Mouse (Mus musculus) lung, embryonic 15.5 days (tissue): ENCODE results near the gene Cadm2. TPM values are rescaled to one million over a fixed set of nuclear protein-coding genes. Genes with fewer than 3 reads are reported as not detected.

ENCODE experiments used
- ATAC-seq: fragments of 200-750 bp; cut with Nextera tagmentation; 2 replicates; pipeline ENCODE4 v1.8.0; 2017; ENCODE audit warnings: moderate number of reproducible peaks, borderline replicate concordance; ENCODE audit not compliant: low FRiP score, low TSS enrichment; ENCODE audit errors: extremely low read depth
- H3K27ac ChIP-seq: fragments of 300-500 bp; sonication (generic); 2 replicates; pipeline ENCODE4 v1.5.1; 2015; ENCODE audit warnings: moderate library complexity, mild to moderate bottlenecking, inconsistent platforms
- H3K27me3 ChIP-seq: fragments of 300-500 bp; sonication (generic); 2 replicates; pipeline ENCODE4 v1.6.1; 2015; ENCODE audit warnings: inconsistent platforms
- H3K36me3 ChIP-seq: fragments of 300-500 bp; sonication (generic); 2 replicates; pipeline ENCODE4 v1.6.1; 2015; ENCODE audit warnings: inconsistent platforms
- H3K4me1 ChIP-seq: fragments of 300-500 bp; sonication (generic); 2 replicates; pipeline ENCODE4 v1.6.1; 2015; ENCODE audit warnings: inconsistent platforms
- H3K4me2 ChIP-seq: fragments of 300-500 bp; sonication (generic); 2 replicates; pipeline ENCODE4 v1.6.1; 2015; ENCODE audit warnings: inconsistent platforms, mild to moderate bottlenecking, moderate library complexity
- H3K4me3 ChIP-seq: fragments of 300-500 bp; sonication (generic); 2 replicates; pipeline ENCODE4 v1.5.1; 2015; ENCODE audit warnings: mild to moderate bottlenecking, inconsistent platforms
- H3K9ac ChIP-seq: fragments of 300-500 bp; sonication (generic); 2 replicates; pipeline ENCODE4 v1.6.1; 2015; ENCODE audit warnings: inconsistent platforms
- H3K9me3 ChIP-seq: fragments of 300-500 bp; sonication (generic); 2 replicates; pipeline ENCODE4 v1.6.1; 2016; ENCODE audit warnings: inconsistent platforms
- WGBS: fragments of 180-500 bp; shearing (Covaris S2); methylation state at CpG from one replicate; pipeline ENCODE4 v1.1.7; 2015; 5-methylcytosine and 5-hydroxymethylcytosine counted together
- polyA plus RNA-seq: library from polyadenylated mRNA; unstranded; fragments of >200 nt; fragmentation: Nextera tagmentation; extraction: Ambion mirVana; gene quantifications from 2 replicates; pipeline ENCODE4 v1.2.1, GENCODE M21; 2015

Gene Cadm2
- polyA plus RNA-seq, 1 experiment from 2014 or later, result 0.74 TPM

- no peaks in the 10 kb centered on the region for H3K27me3 ChIP-seq
- ATAC-seq, result no peak
- no peaks in the 10 kb centered on the region for H3K4me1 ChIP-seq
- no peak overlapping the region for H3K9ac ChIP-seq
- H3K27ac ChIP-seq, result no peak overlapping the region
- no peaks in the 10 kb centered on the region for H3K36me3 ChIP-seq
- WGBS, result 80% methylated on average over 3 of the region's 3 CpGs
- no peaks in the 10 kb centered on the region for H3K9me3 ChIP-seq
- no peak overlapping the region for H3K4me2 ChIP-seq
- no peak overlapping the region for H3K4me3 ChIP-seq
Measured at GRCm38 (mm10) chr16:67467041-67467440, 153.7 kb downstream of the Cadm2 start.

GRCm38 (mm10) chr16:67436301-67436700 is 184.4 kb downstream of the Cadm2 start:
- WGBS, result 74% methylated on average over 4 of the region's 4 CpGs
- Histone ChIP-seq H3K4me1 (no peaks in the 10 kb centered on the region), H3K9ac (no peak overlapping the region), H3K27me3 (no peaks in the 10 kb centered on the region), H3K36me3 (no peaks in the 10 kb centered on the region), H3K9me3 (no peaks in the 10 kb centered on the region), H3K4me2 (no peak overlapping the region), H3K27ac (no peak overlapping the region), H3K4me3 (no peak overlapping the region)
- no peak for ATAC-seq

- H3K9me3 ChIP-seq, result no peaks in the 10 kb centered on the region
- no peak for ATAC-seq
- no peaks in the 10 kb centered on the region for H3K4me1 ChIP-seq
- no peak overlapping the region for H3K4me3 ChIP-seq
- no peak overlapping the region for H3K4me2 ChIP-seq
- no peaks in the 10 kb centered on the region for H3K36me3 ChIP-seq
- H3K27me3 ChIP-seq, result no peaks in the 10 kb centered on the region
- no peak overlapping the region for H3K9ac ChIP-seq
- WGBS, result 60% methylated on average over 1 of the region's 1 CpGs
- no peak overlapping the region for H3K27ac ChIP-seq
Measured at GRCm38 (mm10) chr16:67425371-67425770, 195.3 kb downstream of the Cadm2 start.

GRCm38 (mm10) chr16:67410926-67411325 is 209.8 kb downstream of the Cadm2 start:
- WGBS, result 61% methylated on average over 3 of the region's 3 CpGs
- Histone ChIP-seq H3K4me1 (no peaks in the 10 kb centered on the region), H3K27ac (no peak overlapping the region), H3K9ac (no peak overlapping the region), H3K36me3 (no peaks in the 10 kb centered on the region), H3K9me3 (no peaks in the 10 kb centered on the region), H3K27me3 (no peaks in the 10 kb centered on the region), H3K4me3 (no peak overlapping the region), H3K4me2 (no peak overlapping the region)
- no peak for ATAC-seq

- Histone ChIP-seq H3K4me1 (no peaks in the 10 kb centered on the region), H3K9ac (no peak overlapping the region), H3K4me2 (no peak overlapping the region), H3K36me3 (no peaks in the 10 kb centered on the region), H3K4me3 (no peak overlapping the region), H3K9me3 (no peaks in the 10 kb centered on the region), H3K27ac (no peak overlapping the region), H3K27me3 (no peaks in the 10 kb centered on the region)
- no peak for ATAC-seq
- 45% methylated on average over 2 of the region's 2 CpGs for whole genome bisulfite sequencing
Measured at GRCm38 (mm10) chr16:67410482-67410881, 210.2 kb downstream of the Cadm2 start.

GRCm38 (mm10) chr16:67367745-67368144 is 253.0 kb downstream of the Cadm2 start:
- no peak overlapping the region for H3K27ac ChIP-seq
- no peak for ATAC-seq
- no peaks in the 10 kb centered on the region for H3K9me3 ChIP-seq
- no peaks in the 10 kb centered on the region for H3K36me3 ChIP-seq
- no peaks in the 10 kb centered on the region for H3K4me1 ChIP-seq
- H3K27me3 ChIP-seq, result no peaks in the 10 kb centered on the region
- WGBS, result 75% methylated on average over 2 of the region's 2 CpGs
- H3K4me3 ChIP-seq, result no peak overlapping the region
- H3K9ac ChIP-seq, result no peak overlapping the region
- H3K4me2 ChIP-seq, result no peak overlapping the region

- no peak overlapping the region for H3K4me3 ChIP-seq
- no peaks in the 10 kb centered on the region for H3K9me3 ChIP-seq
- no peak for ATAC-seq
- no peaks in the 10 kb centered on the region for H3K36me3 ChIP-seq
- H3K4me1 ChIP-seq, result no peaks in the 10 kb centered on the region
- no peak overlapping the region for H3K9ac ChIP-seq
- no peak overlapping the region for H3K4me2 ChIP-seq
- no peak overlapping the region for H3K27ac ChIP-seq
- no peaks in the 10 kb centered on the region for H3K27me3 ChIP-seq
- WGBS, result 75% methylated on average over 5 of the region's 5 CpGs
Measured at GRCm38 (mm10) chr16:67348011-67348410, 272.7 kb downstream of the Cadm2 start.

- Histone ChIP-seq H3K27ac (no peak overlapping the region), H3K4me1 (no peaks in the 10 kb centered on the region), H3K4me2 (no peak overlapping the region), H3K4me3 (no peak overlapping the region), H3K36me3 (no peaks in the 10 kb centered on the region), H3K9ac (no peak overlapping the region), H3K9me3 (no peaks in the 10 kb centered on the region), H3K27me3 (no peaks in the 10 kb centered on the region)
- no peak for ATAC-seq
Measured at GRCm38 (mm10) chr16:67347561-67347960, 273.1 kb downstream of the Cadm2 start.

GRCm38 (mm10) chr16:67346621-67347290 is 274.0 kb downstream of the Cadm2 start:
- no peak overlapping the region for H3K4me3 ChIP-seq
- no peaks in the 10 kb centered on the region for H3K4me1 ChIP-seq
- H3K9ac ChIP-seq, result no peak overlapping the region
- H3K27me3 ChIP-seq, result no peaks in the 10 kb centered on the region
- H3K36me3 ChIP-seq, result no peaks in the 10 kb centered on the region
- no peak overlapping the region for H3K27ac ChIP-seq
- 42% methylated on average over 10 of the region's 10 CpGs for WGBS
- no peak for ATAC-seq
- no peaks in the 10 kb centered on the region for H3K9me3 ChIP-seq
- H3K4me2 ChIP-seq, result no peak overlapping the region

GRCm38 (mm10) chr16:67344194-67344593 is 276.5 kb downstream of the Cadm2 start:
- 21% methylated on average over 5 of the region's 5 CpGs for WGBS
- Histone ChIP-seq H3K27me3 (no peaks in the 10 kb centered on the region), H3K27ac (no peak overlapping the region), H3K36me3 (no peaks in the 10 kb centered on the region), H3K9me3 (no peaks in the 10 kb centered on the region), H3K9ac (no peak overlapping the region), H3K4me1 (no peaks in the 10 kb centered on the region), H3K4me2 (no peak overlapping the region), H3K4me3 (no peak overlapping the region)
- ATAC-seq, result no peak

GRCm38 (mm10) chr16:67311033-67311432 is 309.7 kb downstream of the Cadm2 start:
- H3K27me3 ChIP-seq, result no peaks in the 10 kb centered on the region
- no peak overlapping the region for H3K9ac ChIP-seq
- 80% methylated on average over 2 of the region's 2 CpGs for WGBS
- H3K4me3 ChIP-seq, result no peak overlapping the region
- no peaks in the 10 kb centered on the region for H3K36me3 ChIP-seq
- H3K27ac ChIP-seq, result no peak overlapping the region
- H3K4me1 ChIP-seq, result no peaks in the 10 kb centered on the region
- H3K9me3 ChIP-seq, result no peaks in the 10 kb centered on the region
- ATAC-seq, result no peak
- H3K4me2 ChIP-seq, result no peak overlapping the region

GRCm38 (mm10) chr16:67284664-67285063 is 336.0 kb downstream of the Cadm2 start:
- Histone ChIP-seq H3K4me1 (no peaks in the 10 kb centered on the region), H3K27me3 (no peaks in the 10 kb centered on the region)

GRCm38 (mm10) chr16:67243598-67243997 is 377.1 kb downstream of the Cadm2 start:
- Histone ChIP-seq H3K4me1 (no peaks in the 10 kb centered on the region), H3K27me3 (no peaks in the 10 kb centered on the region), H3K27ac (no peak overlapping the region), H3K4me3 (no peak overlapping the region), H3K4me2 (no peak overlapping the region), H3K9ac (no peak overlapping the region), H3K36me3 (no peaks in the 10 kb centered on the region), H3K9me3 (no peaks in the 10 kb centered on the region)
- ATAC-seq, result no peak
- WGBS, result 81% methylated on average over 5 of the region's 5 CpGs

More at GRCm38 (mm10) chr16:67284664-67285063, 336.0 kb downstream of the Cadm2 start:
- no peak for ATAC-seq
- Histone ChIP-seq H3K4me2 (no peak overlapping the region), H3K9me3 (no peaks in the 10 kb centered on the region), H3K9ac (no peak overlapping the region), H3K27ac (no peak overlapping the region), H3K4me3 (no peak overlapping the region), H3K36me3 (no peaks in the 10 kb centered on the region)
- WGBS, result 85% methylated on average over 3 of the region's 3 CpGs
